Mouse (Mus musculus): ENCODE data around the gene Isl2.

DNA sequence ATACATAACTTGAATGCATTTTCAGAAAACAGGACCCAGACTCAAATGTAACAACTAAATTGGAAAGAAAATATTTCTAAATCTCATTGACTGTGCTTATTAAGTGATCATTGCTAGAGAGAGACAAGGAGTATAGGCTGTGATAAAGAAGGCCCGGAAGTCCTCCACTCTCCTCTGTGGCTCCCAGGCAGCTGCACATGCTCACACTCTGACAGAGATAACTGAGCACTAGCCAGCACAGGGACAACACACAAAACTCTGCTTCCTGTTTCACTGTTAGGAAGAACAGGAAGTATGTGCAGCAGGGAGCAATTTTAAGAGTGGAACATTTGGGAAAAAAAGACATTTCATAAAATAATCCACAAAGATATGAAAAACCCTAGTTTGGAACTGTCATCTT, 16.5 kb downstream of the Isl2 start:
- TF ChIP-seq POLR2A (IDR thresholded peaks at IDR 0.05; ENCODE audit: borderline replicate concordance, low read depth, low read length) (no peak), CTCF (IDR thresholded peaks at IDR 0.05; ENCODE audit: low read depth, low read length) (no peak)
